Mouse (Mus musculus) bone marrow, adult 2 months (tissue): Measurements from ENCODE around the gene Erp27.

ENCODE experiments used
- CTCF ChIP-seq: fragments of 200-500 bp; IDR thresholded peaks from 2 replicates; pipeline ENCODE4 v1.5.1; 2011; ENCODE audit warnings: low read length, control low read depth; ENCODE audit not compliant: control insufficient read depth, insufficient read depth
- POLR2A ChIP-seq: fragments of 200-500 bp; IDR thresholded peaks from 2 replicates; pipeline ENCODE4 v1.6.1; 2011; ENCODE audit warnings: low read depth, mild to moderate bottlenecking, control low read depth, low read length, borderline replicate concordance; ENCODE audit not compliant: control insufficient read depth

- TF ChIP-seq POLR2A (no peak), CTCF (no peak)
Measured at GRCm38 (mm10) chr6:136868921-136869320, 53.1 kb downstream of the Erp27 start.
